Mouse (Mus musculus): ENCODE results near the gene Efna5.

DNA sequence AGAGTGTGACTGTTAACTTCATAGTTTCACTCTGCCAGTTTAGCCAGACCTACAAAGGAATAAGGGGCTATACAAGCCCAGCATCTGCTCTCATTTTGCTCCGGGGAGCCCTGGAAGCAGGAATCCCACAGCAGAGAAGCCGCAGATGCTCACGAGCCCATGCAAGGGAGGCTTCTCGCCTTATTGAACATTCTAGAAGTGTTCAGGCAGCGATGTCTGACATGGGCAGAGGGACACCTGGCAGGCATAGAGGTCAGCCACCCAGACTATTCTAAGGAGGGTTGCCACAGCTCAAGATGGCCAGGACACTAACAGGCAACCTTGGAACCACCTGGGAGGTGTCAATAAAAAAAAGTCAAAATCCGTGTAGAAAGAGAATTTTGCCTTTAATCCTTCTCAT, 214.4 kb downstream of the Efna5 start:
- no peak for TF ChIP-seq CTCF (IDR thresholded peaks at IDR 0.05; ENCODE audit: borderline replicate concordance, insufficient read depth, low read depth, low read length)
- TF ChIP-seq POLR2A (IDR thresholded peaks at IDR 0.05; ENCODE audit: borderline replicate concordance, insufficient read depth, low read length): no peak

Measured in cerebellum, adult 2 months (tissue).